9 mouse cellular contexts compared by ENCODE assay signal in the genomic region with DNA sequence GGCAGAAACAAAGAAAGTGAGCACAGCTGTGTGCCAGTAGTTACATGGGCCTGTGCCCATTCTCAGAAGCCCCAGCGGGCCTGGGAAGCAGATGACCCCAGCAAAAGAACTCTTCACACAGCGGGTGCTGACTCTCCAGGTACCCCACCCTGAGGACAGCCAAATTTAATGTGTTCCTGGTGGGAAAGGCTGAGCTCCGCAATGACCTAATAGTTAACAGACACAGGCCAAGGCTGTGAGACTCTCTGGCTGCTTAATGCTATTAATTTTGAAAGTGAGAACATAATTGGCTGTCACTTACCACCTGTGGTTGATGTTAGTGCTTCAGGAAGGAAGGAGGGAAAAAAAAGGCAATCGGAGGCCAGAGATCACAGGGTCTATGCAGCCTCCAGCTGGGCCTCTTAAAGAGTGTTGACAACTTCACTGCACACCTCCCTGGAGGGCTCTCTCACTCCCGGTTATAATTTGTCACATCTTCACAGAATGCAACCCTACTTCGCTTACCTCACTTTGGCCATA.
DNase-seq lines count a peak whose midpoint lies in the region; ATAC-seq and TF ChIP-seq lines count a peak whose summit lies in the region.
"Had no signal": no experiment of that assay in that cellular context is flagged by ENCODE, and none has a peak within 500 bp of the region (broad histone marks: within the 10 kb centered on the region; RNA-seq: fewer than 3 reads in every experiment).

No protein-coding gene starts in this region.

- H3K9ac ChIP-seq in heart, postnatal 0 days (replicated peaks; ENCODE audit: low read depth, low read length) = no peak overlapping the region
- no peak overlapping the region for H3K9ac ChIP-seq in forebrain, embryonic 11.5 days (ENCODE audit: low read length)
- no peak overlapping the region for H3K9ac ChIP-seq in hindbrain, postnatal 0 days (replicated peaks; ENCODE audit: low read length)

- H3K4me1 ChIP-seq in heart, postnatal 0 days (ENCODE audit: control insufficient read depth, insufficient read depth) = peaks cover 5% of the 10 kb centered on the region; the same call in 1 of the 2 replicates
- no peaks in the 10 kb centered on the region; the same call in 1 of the 2 replicates for H3K4me1 ChIP-seq in forebrain, embryonic 11.5 days (replicated peaks; ENCODE audit: control insufficient read depth, insufficient read depth, low read length)
- H3K4me1 ChIP-seq in hindbrain, postnatal 0 days (ENCODE audit: insufficient read depth, low read length) = no peaks in the 10 kb centered on the region

- H3K4me2 ChIP-seq in heart, postnatal 0 days (ENCODE audit: low read depth, low read length) = peak overlapping the region; percentile 43
- H3K4me2 ChIP-seq in forebrain, embryonic 11.5 days (ENCODE audit: low read depth, low read length, severe bottlenecking) = no peak overlapping the region
- H3K4me2 ChIP-seq in hindbrain, postnatal 0 days (ENCODE audit: low read depth, low read length) = 0 out of 2 replicates have a peak overlapping the region, but pooled peaks have one; percentile 7

- TF ChIP-seq EP300 in heart, postnatal 0 days (IDR thresholded peaks at IDR 0.05; ENCODE audit: low read depth) = no peak

- DNase-seq in heart, postnatal 0 days (ENCODE audit: low spot score) = no peak
- no peak for DNase-seq in heart, adult 18-20 months
- DNase-seq in forebrain, embryonic 11.5 days (ENCODE audit: low spot score) = peak; percentile 54
- peak; percentile 24 for DNase-seq in hindbrain, postnatal 0 days (ENCODE audit: low spot score)
- DNase-seq in neural tube, embryonic 10.5 days (ENCODE audit: extremely low spot score, low spot score) = peak; percentile 43
- no peak for DNase-seq in yolk sac, embryonic 10.5 days (ENCODE audit: low spot score)
- no peak for DNase-seq in layer of hippocampus, adult 18-20 months (ENCODE audit: low spot score in 2 of 2)
- no peak for DNase-seq in layer of hippocampus, adult 11-12 months (ENCODE audit: low spot score)

- peak overlapping the region; percentile 8 for H3K4me3 ChIP-seq in heart, postnatal 0 days (ENCODE audit: low read depth, low read length)
- H3K4me3 ChIP-seq in forebrain, embryonic 11.5 days (ENCODE audit: low read depth, low read length) = no peak overlapping the region
- H3K4me3 ChIP-seq in hindbrain, postnatal 0 days (ENCODE audit: low read length) = no peak overlapping the region

- no peaks in the 10 kb centered on the region for H3K27me3 ChIP-seq in heart, postnatal 0 days (ENCODE audit: control insufficient read depth, insufficient read depth, low read length)
- no peaks in the 10 kb centered on the region for H3K27me3 ChIP-seq in forebrain, embryonic 11.5 days (ENCODE audit: control insufficient read depth, insufficient read depth, low read length)
- H3K27me3 ChIP-seq in hindbrain, postnatal 0 days (ENCODE audit: insufficient read depth, low read length) = no peaks in the 10 kb centered on the region

- no peaks in the 10 kb centered on the region for H3K9me3 ChIP-seq in heart, postnatal 0 days (replicated peaks; ENCODE audit: control insufficient read depth, low read length)
- no peaks in the 10 kb centered on the region for H3K9me3 ChIP-seq in forebrain, embryonic 11.5 days (ENCODE audit: control insufficient read depth, low read length)
- H3K9me3 ChIP-seq in hindbrain, postnatal 0 days (ENCODE audit: low read length) = no peaks in the 10 kb centered on the region

- no peaks in the 10 kb centered on the region for H3K36me3 ChIP-seq in heart, postnatal 0 days (replicated peaks; ENCODE audit: control insufficient read depth, insufficient read depth, low read length)
- no peaks in the 10 kb centered on the region for H3K36me3 ChIP-seq in forebrain, embryonic 11.5 days (ENCODE audit: control insufficient read depth, insufficient read depth, low read length)
- H3K36me3 ChIP-seq in hindbrain, postnatal 0 days (ENCODE audit: insufficient read depth, low read length) = no peaks in the 10 kb centered on the region

- TF ChIP-seq CTCF in heart, postnatal 0 days (IDR thresholded peaks at IDR 0.05; ENCODE audit: low read depth) = no peak
- no peak for TF ChIP-seq CTCF in hindbrain, postnatal 0 days (IDR thresholded peaks at IDR 0.05; ENCODE audit: low read depth)

- WGBS in heart, postnatal 0 days = 14% methylated on average over 6 of the region's 6 CpGs
- WGBS in forebrain, embryonic 11.5 days = 31% methylated on average over 6 of the region's 6 CpGs
- WGBS in hindbrain, postnatal 0 days = 20% methylated on average over 6 of the region's 6 CpGs

- peak; percentile 60 for ATAC-seq in heart, postnatal 0 days (ENCODE audit: insufficient read depth, low read depth)
- peak; percentile 75 for ATAC-seq in forebrain, embryonic 11.5 days (replicated peaks; ENCODE audit: low FRiP score)
- peak; percentile 64; the same call in 1 of the 2 replicates for ATAC-seq in hindbrain, postnatal 0 days

- H3K27ac ChIP-seq in heart, postnatal 0 days (ENCODE audit: low read depth) = no peak overlapping the region
- no peak overlapping the region for H3K27ac ChIP-seq in forebrain, embryonic 11.5 days (ENCODE audit: low read depth, low read length)
- no peak overlapping the region for H3K27ac ChIP-seq in hindbrain, postnatal 0 days
- H3K27ac ChIP-seq: macrophage had no signal

Comparison
In these comparisons a context has a peak if more than half of its experiments do, and no peak if none do; other contexts are left out.
1. DNase-seq: peak in forebrain, embryonic 11.5 days (single experiment), hindbrain, postnatal 0 days (single experiment) and neural tube, embryonic 10.5 days (single experiment); none in heart, postnatal 0 days (single experiment), heart, adult 18-20 months (0 of 2), yolk sac, embryonic 10.5 days (single experiment), layer of hippocampus, adult 18-20 months (0 of 2) and layer of hippocampus, adult 11-12 months (single experiment).
2. Peak in every context shown above with its lines, with median percentiles within 50 percentile points of each other: ATAC-seq.